Mouse (Mus musculus) liver, adult 2 months (tissue): ENCODE data around the gene Jup.

Experiments
- CTCF ChIP-seq: fragments of 200-500 bp; IDR thresholded peaks from 2 replicates; pipeline ENCODE4 v1.5.1; 2011; ENCODE audit warnings: low read depth, low read length, control low read depth
- POLR2A ChIP-seq: fragments of 200-500 bp; IDR thresholded peaks from 2 replicates; pipeline ENCODE4 v1.6.1; 2011; ENCODE audit warnings: low read length, control low read depth; ENCODE audit not compliant: insufficient read depth; ENCODE audit errors: extremely low read depth

DNA sequence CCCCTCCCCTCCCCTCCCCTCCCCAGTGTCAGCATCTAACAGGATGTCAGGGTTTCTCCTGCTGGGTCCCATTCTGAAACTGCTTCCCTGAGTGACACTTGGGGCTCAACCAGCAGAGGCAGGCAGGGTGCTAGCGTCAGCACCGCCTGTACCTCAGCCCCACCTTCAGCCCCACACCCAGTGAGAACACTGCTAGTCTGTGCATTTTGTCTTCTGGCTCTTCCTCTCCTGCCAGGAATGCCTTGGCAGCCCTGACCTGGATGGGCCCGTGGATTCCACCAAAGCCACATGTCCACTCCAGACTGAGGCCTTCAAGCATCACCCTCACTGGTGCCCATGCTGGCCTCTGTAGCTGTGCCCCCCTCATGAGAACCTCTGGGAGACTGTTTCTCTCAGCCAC is 12.1 kb upstream of the Jup start:
- TF ChIP-seq POLR2A (no peak), CTCF (no peak)
